8 mouse cellular contexts compared by ENCODE assay signal in genomic region chr6:58770654-58771218, GRCm38 (mm10).
DNase-seq lines count a peak whose midpoint lies in the region; ATAC-seq and TF ChIP-seq lines count a peak whose summit lies in the region.

No protein-coding gene starts in this region.

- no peak overlapping the region for H3K4me2 ChIP-seq in hindbrain, embryonic 11.5 days (replicated peaks; ENCODE audit: low read depth, low read length)
- H3K4me2 ChIP-seq in hindbrain, embryonic 12.5 days (replicated peaks) = no peak overlapping the region
- H3K4me2 ChIP-seq in forebrain, embryonic 13.5 days = no peak overlapping the region
- H3K4me2 ChIP-seq in hindbrain, embryonic 15.5 days = no peak overlapping the region
- H3K4me2 ChIP-seq in midbrain, embryonic 11.5 days = no peak overlapping the region

- DNase-seq in hindbrain, embryonic 11.5 days (ENCODE audit: low spot score) = peak; percentile 82
- peak; percentile 72 for DNase-seq in c-Kit-positive CD71-positive TER-119-positive erythroid progenitor cells, embryonic 14.5 days (ENCODE audit: low spot score)
- DNase-seq in left cerebral cortex, adult 18-20 months (ENCODE audit: low spot score in 2 of 2) = peak; percentile 68 to 77
- DNase-seq in midbrain, embryonic 11.5 days (ENCODE audit: low spot score, missing footprints) = peak; percentile 92
- DNase-seq in spleen, adult 2 months (ENCODE audit: low read depth in 1 of 2, low spot score in 2 of 2) = peak; percentile 28 to 35

- H3K36me3 ChIP-seq in hindbrain, embryonic 11.5 days (ENCODE audit: control insufficient read depth, insufficient read depth, low read length) = no peaks in the 10 kb centered on the region
- no peaks in the 10 kb centered on the region for H3K36me3 ChIP-seq in hindbrain, embryonic 12.5 days
- no peaks in the 10 kb centered on the region for H3K36me3 ChIP-seq in forebrain, embryonic 13.5 days (ENCODE audit: poor library complexity, severe bottlenecking)
- H3K36me3 ChIP-seq in hindbrain, embryonic 15.5 days = no peaks in the 10 kb centered on the region
- no peaks in the 10 kb centered on the region for H3K36me3 ChIP-seq in midbrain, embryonic 11.5 days (ENCODE audit: control insufficient read depth, insufficient read depth, low read length)
- H3K36me3 ChIP-seq in spleen, adult 2 months (ENCODE audit: control insufficient read depth, insufficient read depth, low read length) = no peaks in the 10 kb centered on the region

- no peak overlapping the region for H3K27ac ChIP-seq in hindbrain, embryonic 11.5 days (ENCODE audit: low read depth, low read length)
- H3K27ac ChIP-seq in hindbrain, embryonic 12.5 days = no peak overlapping the region
- H3K27ac ChIP-seq in forebrain, embryonic 13.5 days = no peak overlapping the region
- H3K27ac ChIP-seq in hindbrain, embryonic 15.5 days (replicated peaks) = no peak overlapping the region
- no peak overlapping the region for H3K27ac ChIP-seq in midbrain, embryonic 11.5 days (ENCODE audit: low read depth, low read length)
- H3K27ac ChIP-seq in spleen, adult 2 months (ENCODE audit: insufficient read depth, low read length) = no peak overlapping the region

- H3K4me3 ChIP-seq in hindbrain, embryonic 11.5 days (ENCODE audit: low read depth, low read length) = no peak overlapping the region
- H3K4me3 ChIP-seq in hindbrain, embryonic 12.5 days = no peak overlapping the region
- no peak overlapping the region for H3K4me3 ChIP-seq in forebrain, embryonic 13.5 days
- no peak overlapping the region for H3K4me3 ChIP-seq in hindbrain, embryonic 15.5 days
- no peak overlapping the region for H3K4me3 ChIP-seq in midbrain, embryonic 11.5 days (ENCODE audit: low read depth, low read length)
- no peak overlapping the region for H3K4me3 ChIP-seq in spleen, adult 2 months (ENCODE audit: extremely low read depth, insufficient read depth, insufficient read length)

- TF ChIP-seq POLR2A in spleen, adult 2 months (IDR thresholded peaks at IDR 0.05; ENCODE audit: low read depth, low read length) = no peak

- no peaks in the 10 kb centered on the region for H3K9me3 ChIP-seq in hindbrain, embryonic 11.5 days (ENCODE audit: control insufficient read depth, low read length)
- no peaks in the 10 kb centered on the region for H3K9me3 ChIP-seq in hindbrain, embryonic 12.5 days (replicated peaks)
- no peaks in the 10 kb centered on the region for H3K9me3 ChIP-seq in forebrain, embryonic 13.5 days (replicated peaks)
- no peaks in the 10 kb centered on the region for H3K9me3 ChIP-seq in hindbrain, embryonic 15.5 days
- no peaks in the 10 kb centered on the region for H3K9me3 ChIP-seq in midbrain, embryonic 11.5 days (ENCODE audit: control insufficient read depth, low read length)

- no peak overlapping the region for H3K9ac ChIP-seq in hindbrain, embryonic 11.5 days (ENCODE audit: low read depth, low read length)
- no peak overlapping the region for H3K9ac ChIP-seq in hindbrain, embryonic 12.5 days
- no peak overlapping the region for H3K9ac ChIP-seq in forebrain, embryonic 13.5 days
- no peak overlapping the region for H3K9ac ChIP-seq in hindbrain, embryonic 15.5 days
- no peak overlapping the region for H3K9ac ChIP-seq in midbrain, embryonic 11.5 days (ENCODE audit: low read length)

- H3K27me3 ChIP-seq in hindbrain, embryonic 11.5 days (ENCODE audit: control insufficient read depth, insufficient read depth, low read length) = no peaks in the 10 kb centered on the region
- H3K27me3 ChIP-seq in hindbrain, embryonic 12.5 days = no peaks in the 10 kb centered on the region
- H3K27me3 ChIP-seq in forebrain, embryonic 13.5 days = no peaks in the 10 kb centered on the region
- no peaks in the 10 kb centered on the region for H3K27me3 ChIP-seq in hindbrain, embryonic 15.5 days
- H3K27me3 ChIP-seq in midbrain, embryonic 11.5 days (ENCODE audit: control insufficient read depth, insufficient read depth, low read length) = no peaks in the 10 kb centered on the region
- no peaks in the 10 kb centered on the region for H3K27me3 ChIP-seq in spleen, adult 2 months (ENCODE audit: control insufficient read depth, insufficient read depth, low read length)

- WGBS in hindbrain, embryonic 11.5 days = 25% methylated on average over 8 of the region's 8 CpGs
- WGBS in hindbrain, embryonic 12.5 days = 20% methylated on average over 8 of the region's 8 CpGs
- WGBS in forebrain, embryonic 13.5 days = 21% methylated on average over 8 of the region's 8 CpGs
- WGBS in hindbrain, embryonic 15.5 days = 23% methylated on average over 8 of the region's 8 CpGs
- WGBS in midbrain, embryonic 11.5 days = 22% methylated on average over 8 of the region's 8 CpGs
- WGBS in spleen, adult 2 months = 26% methylated on average over 8 of the region's 8 CpGs

- peak; percentile 39; the same call in 1 of the 2 replicates for TF ChIP-seq CTCF in spleen, adult 2 months (IDR thresholded peaks at IDR 0.05; ENCODE audit: extremely low read depth, insufficient read depth, insufficient read length, insufficient replicate concordance)

- no peak for ATAC-seq in hindbrain, embryonic 11.5 days (ENCODE audit: low FRiP score)
- no peak for ATAC-seq in hindbrain, embryonic 12.5 days (ENCODE audit: low FRiP score)
- ATAC-seq in forebrain, embryonic 13.5 days = peak; percentile 71
- 0 out of 2 replicates have a peak, but pooled peaks have one; percentile 51 for ATAC-seq in hindbrain, embryonic 15.5 days (ENCODE audit: low FRiP score, low read depth)
- ATAC-seq in midbrain, embryonic 11.5 days (ENCODE audit: low FRiP score) = peak; percentile 68; the same call in 1 of the 2 replicates

- no peaks in the 10 kb centered on the region for H3K4me1 ChIP-seq in hindbrain, embryonic 11.5 days (replicated peaks; ENCODE audit: control insufficient read depth, insufficient read depth, low read length)
- no peaks in the 10 kb centered on the region for H3K4me1 ChIP-seq in hindbrain, embryonic 12.5 days
- no peaks in the 10 kb centered on the region for H3K4me1 ChIP-seq in forebrain, embryonic 13.5 days
- H3K4me1 ChIP-seq in hindbrain, embryonic 15.5 days (replicated peaks) = no peaks in the 10 kb centered on the region
- H3K4me1 ChIP-seq in midbrain, embryonic 11.5 days (ENCODE audit: control insufficient read depth, insufficient read depth, low read length) = no peaks in the 10 kb centered on the region
- no peaks in the 10 kb centered on the region for H3K4me1 ChIP-seq in spleen, adult 2 months (ENCODE audit: control insufficient read depth, insufficient read depth, insufficient read length)

Comparison
In these comparisons a context has a peak if more than half of its experiments do, and no peak if none do; other contexts are left out.
1. ATAC-seq: peak in forebrain, embryonic 13.5 days (single experiment), hindbrain, embryonic 15.5 days (single experiment) and midbrain, embryonic 11.5 days (single experiment); none in hindbrain, embryonic 11.5 days (single experiment) and hindbrain, embryonic 12.5 days (single experiment).
2. DNase-seq: peak in every context shown above with its lines; median percentile 92 in midbrain, embryonic 11.5 days; 82 in hindbrain, embryonic 11.5 days; 72 in left cerebral cortex, adult 18-20 months; 72 in c-Kit-positive CD71-positive TER-119-positive erythroid progenitor cells, embryonic 14.5 days; 32 in spleen, adult 2 months.